Mouse (Mus musculus): ENCODE data around the gene Naaladl2. TPM values are rescaled to one million over a fixed set of nuclear protein-coding genes. Genes with fewer than 3 reads are reported as not detected.

Gene Naaladl2
- total and polyA plus RNA-seq, 3 experiments = 0.13 TPM; not detected in 2

DNA sequence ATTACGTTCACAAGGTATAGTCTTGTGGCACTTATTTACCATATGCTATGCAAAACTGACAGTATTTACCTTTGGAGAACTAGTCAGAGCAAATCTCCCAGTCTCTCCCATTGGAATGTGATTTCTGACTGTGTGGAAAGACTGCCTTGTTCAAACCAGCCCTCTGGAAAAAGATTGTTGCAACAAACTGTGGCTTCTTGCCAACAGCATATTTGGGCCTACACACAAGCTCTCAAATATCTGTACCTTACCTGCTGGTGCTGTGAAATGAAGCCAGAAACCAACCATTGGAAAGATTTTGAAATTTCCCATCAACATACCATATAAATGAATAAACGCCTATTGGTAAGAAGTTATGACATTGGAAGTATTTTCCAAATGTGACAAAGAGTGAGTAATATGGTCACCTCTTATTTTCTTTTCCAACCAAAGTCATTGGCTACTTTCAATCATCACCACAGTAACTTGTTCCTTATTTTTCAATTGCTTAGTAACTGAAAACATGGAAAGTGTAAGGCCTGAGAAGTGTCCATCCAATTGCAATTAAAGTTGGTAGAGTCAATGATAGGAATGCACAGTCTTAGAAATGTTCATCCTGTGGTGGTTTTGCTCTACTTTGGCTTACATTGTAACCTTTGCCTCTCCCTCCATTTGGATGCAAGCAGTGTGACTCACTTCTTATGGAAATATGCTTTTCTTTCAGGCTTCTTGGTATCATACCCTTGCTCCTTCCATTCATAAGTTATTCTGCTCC lies 453.7 kb downstream of the Naaladl2 start:
- H3K4me3 ChIP-seq (replicated peaks in 1 of 3; ENCODE audit: low read depth in 2 of 3, low read length in 2 of 3, poor library complexity in 1 of 3) = no peak overlapping the region
- no peaks in the 10 kb centered on the region for H3K27me3 ChIP-seq (replicated peaks)
- no peaks in the 10 kb centered on the region for H3K79me2 ChIP-seq (replicated peaks; ENCODE audit: control insufficient read depth, extremely low read depth, insufficient read depth, poor library complexity, severe bottlenecking)
- no peak overlapping the region for H3K4me2 ChIP-seq (ENCODE audit: insufficient read depth, low read depth, poor library complexity, severe bottlenecking)
- in situ Hi-C loops (cut with MboI; ENCODE audit: low pct_ligation_motif_present, low pct_unique_long_range_greater_than_20kb, low sequenced_read_pairs) = no loop called here
- H3K36me3 ChIP-seq (replicated peaks in 1 of 2; ENCODE audit: control insufficient read depth in 1 of 2, insufficient read depth in 1 of 2, low read length in 1 of 2) = no peaks in the 10 kb centered on the region
- dilution Hi-C loops (cut with MboI; ENCODE audit: extremely low pct_ligation_motif_present, extremely low pct_unique_long_range_greater_than_20kb, low sequenced_read_pairs) = no loop called here
- no peak overlapping the region for H3K27ac ChIP-seq (ENCODE audit: insufficient read depth, low read depth)
- H3K9ac ChIP-seq (ENCODE audit: insufficient read depth, low read depth) = no peak overlapping the region
- peaks cover 30% of the 10 kb centered on the region for H3K9me3 ChIP-seq (replicated peaks; ENCODE audit: low read length)
- DNase-seq (ENCODE audit: extremely low read depth) = no peak
- TF ChIP-seq NELFE (IDR thresholded peaks at IDR 0.05; ENCODE audit: low read depth, low read length) (no peak), RCOR1 (conservative IDR thresholded peaks at IDR 0.05; ENCODE audit: low read depth, low read length) (no peak), IRF4 (IDR thresholded peaks at IDR 0.05; ENCODE audit: low read depth, low read length) (no peak), ZNF384 (IDR thresholded peaks at IDR 0.05; ENCODE audit: low read depth, low read length) (no peak), NRF1 (IDR thresholded peaks at IDR 0.05; ENCODE audit: low read depth, low read length) (no peak), MXI1 (IDR thresholded peaks at IDR 0.05; ENCODE audit: low read depth, low read length) (no peak), USF1 (IDR thresholded peaks at IDR 0.05; ENCODE audit: low read depth, low read length) (no peak), MYC (IDR thresholded peaks at IDR 0.05; ENCODE audit: low read depth, low read length) (no peak), TBP (conservative IDR thresholded peaks at IDR 0.05; ENCODE audit: low read depth, low read length) (no peak), PAX5 (IDR thresholded peaks at IDR 0.05; ENCODE audit: low read length) (no peak), ZKSCAN1 (IDR thresholded peaks at IDR 0.05; ENCODE audit: borderline replicate concordance, low read depth, low read length) (no peak), USF2 (conservative IDR thresholded peaks at IDR 0.05; ENCODE audit: low read depth, low read length) (no peak), ZC3H11A (IDR thresholded peaks at IDR 0.05; ENCODE audit: low read depth, low read length) (no peak), SIN3A (IDR thresholded peaks at IDR 0.05; ENCODE audit: low read length) (no peak)
- no peaks in the 10 kb centered on the region for H3K4me1 ChIP-seq (ENCODE audit: control insufficient read depth in 1 of 2, insufficient read depth in 2 of 2)

DNA sequence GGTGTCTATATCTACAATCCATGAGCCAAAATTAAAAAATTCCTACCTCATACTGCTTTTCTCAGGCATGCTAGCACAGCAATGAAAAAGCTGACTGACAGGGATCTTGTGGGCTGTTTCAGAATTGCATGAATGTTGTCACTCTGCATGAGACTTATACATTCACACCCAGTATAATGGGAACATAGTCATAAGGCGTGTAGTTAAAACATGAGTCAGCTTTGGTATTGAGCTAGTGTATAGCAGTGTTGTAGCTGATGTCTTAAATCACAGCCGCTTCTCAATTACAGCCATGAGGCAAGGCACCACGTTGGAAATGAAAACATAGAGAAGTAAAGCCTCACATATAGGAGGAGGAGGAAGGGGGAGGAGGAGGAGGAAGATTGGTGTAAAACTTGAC lies 473.6 kb downstream of the Naaladl2 start:
- no peaks in the 10 kb centered on the region for H3K36me3 ChIP-seq (replicated peaks in 1 of 2; ENCODE audit: control insufficient read depth in 1 of 2, insufficient read depth in 1 of 2, low read length in 1 of 2)
- dilution Hi-C loops (cut with MboI; ENCODE audit: extremely low pct_ligation_motif_present, extremely low pct_unique_long_range_greater_than_20kb, low sequenced_read_pairs) = no loop called here
- no peak overlapping the region for H3K27ac ChIP-seq (ENCODE audit: insufficient read depth, low read depth)
- peaks cover 14% of the 10 kb centered on the region for H3K9me3 ChIP-seq (replicated peaks; ENCODE audit: low read length)
- H3K79me2 ChIP-seq (replicated peaks; ENCODE audit: control insufficient read depth, extremely low read depth, insufficient read depth, poor library complexity, severe bottlenecking) = no peaks in the 10 kb centered on the region
- DNase-seq (ENCODE audit: extremely low read depth) = no peak
- H3K4me1 ChIP-seq (ENCODE audit: control insufficient read depth in 1 of 2, insufficient read depth in 2 of 2) = no peaks in the 10 kb centered on the region
- H3K4me3 ChIP-seq (replicated peaks in 1 of 3; ENCODE audit: low read depth in 2 of 3, low read length in 2 of 3, poor library complexity in 1 of 3) = no peak overlapping the region
- TF ChIP-seq TBP (conservative IDR thresholded peaks at IDR 0.05; ENCODE audit: low read depth, low read length) = no peak
- TF ChIP-seq MAFK (IDR thresholded peaks at IDR 0.05; ENCODE audit: insufficient replicate concordance, low read length) = no peak
- no peak for TF ChIP-seq ELF1 (IDR thresholded peaks at IDR 0.05; ENCODE audit: low read depth, low read length)
- TF ChIP-seq CHD1 (IDR thresholded peaks at IDR 0.05; ENCODE audit: low read depth, low read length) = no peak
- no peak for TF ChIP-seq ZC3H11A (IDR thresholded peaks at IDR 0.05; ENCODE audit: low read depth, low read length)
- TF ChIP-seq NELFE (IDR thresholded peaks at IDR 0.05; ENCODE audit: low read depth, low read length) = no peak
- TF ChIP-seq ZNF384 (IDR thresholded peaks at IDR 0.05; ENCODE audit: low read depth, low read length) = no peak
- no peaks in the 10 kb centered on the region for H3K27me3 ChIP-seq (replicated peaks)
- in situ Hi-C loops (cut with MboI; ENCODE audit: low pct_ligation_motif_present, low pct_unique_long_range_greater_than_20kb, low sequenced_read_pairs) = no loop called here
- H3K4me2 ChIP-seq (ENCODE audit: insufficient read depth, low read depth, poor library complexity, severe bottlenecking) = no peak overlapping the region
- H3K9ac ChIP-seq (ENCODE audit: insufficient read depth, low read depth) = no peak overlapping the region

All from CH12.LX (cell line).